Mouse (Mus musculus): ENCODE data around the gene Prlr. TPM values are rescaled to one million over a fixed set of nuclear protein-coding genes. Genes with fewer than 3 reads are reported as not detected.

Gene Prlr
- total RNA-seq (2023) = 0.77 TPM in 1 of 2 replicates, not detected in the other

GRCm38 (mm10) chr15:10177083-10177482, at the start of gene Prlr:
Gene Prlr (plus strand): TSS chr15:10177238.

GRCm38 (mm10) chr15:10325080-10325479, 148.0 kb downstream of the Prlr start, which contains the start of gene Gm21973:
Gene Gm21973 (plus strand): TSS chr15:10325380.

GRCm38 (mm10) chr15:10358039-10358948, 181.3 kb downstream of the Prlr start, which contains the start of gene Agxt2:
Gene Agxt2 (plus strand): TSS chr15:10358532.

Other genes starting within 250 kb of the Prlr start
- gene Gm21973, start 148.1 kb downstream of the Prlr start, total RNA-seq (2023) = not detected in 2 replicates
- not detected in 2 replicates for gene Agxt2, start 181.3 kb downstream of the Prlr start, total RNA-seq (2023)